Mouse (Mus musculus): ENCODE data around the gene Rbm31y. TPM values are rescaled to one million over a fixed set of nuclear protein-coding genes. Genes with fewer than 3 reads are reported as not detected.
"Not testable (repeated sequence)": the region's sequence is repeated elsewhere in the genome, so short reads cannot be mapped to it uniquely, and the experiment has no call there.

The Rbm31y gene
- total RNA-seq (2021) (not detected), polyA plus RNA-seq (2012; rRNA removed) (not detected in 2 replicates)
- long read RNA-seq: 0 reads

DNA sequence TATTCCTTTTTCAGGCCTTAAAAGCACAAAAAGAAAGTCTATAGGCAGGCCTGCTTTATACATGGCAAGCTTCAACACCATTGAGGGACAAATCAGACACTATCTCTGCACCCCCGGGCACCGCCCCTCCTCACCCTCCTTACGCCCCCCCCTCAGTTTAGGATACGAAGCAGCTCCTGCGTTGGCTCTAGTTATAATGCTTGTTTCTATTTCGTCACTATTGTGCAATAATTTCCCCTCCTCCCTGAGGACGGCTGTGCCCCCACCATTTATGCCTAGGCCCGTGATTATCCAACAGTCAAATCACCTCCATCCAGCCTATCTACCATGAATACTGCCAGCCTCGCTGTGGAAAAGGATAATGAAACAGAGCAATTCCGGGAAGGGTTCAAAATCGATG lies at the start of gene Rbm31y:
Gene Rbm31y (plus strand): TSS at position 301 of the 400 bp plus-strand sequence.
- DNase-seq: not testable (repeated sequence)
